Mouse (Mus musculus) lung, postnatal 0 days (tissue): ENCODE measurements at regions not wholly inside any gene's neighbourhood (a gene's known extent, or its start where the extent isn't known, plus 50 kb on each side); places are given as distances from the start of the nearest gene placed in this dataset.

Experiments
- ATAC-seq: fragments of 200-750 bp; cut with Nextera tagmentation; 2 replicates; pipeline ENCODE4 v1.8.0; 2017; ENCODE audit warnings: moderate library complexity
- DNase-seq: peaks from one replicate; pipeline ENCODE4 v3.0.0-alpha.2; 2016; ENCODE audit warnings: low spot score
- H3K27ac ChIP-seq: fragments of 300-500 bp; sonication (generic); 2 replicates; pipeline ENCODE4 v1.5.1; 2014; ENCODE audit warnings: antibody characterized with exemption, mild to moderate bottlenecking, low read length, mixed read lengths
- H3K27me3 ChIP-seq: fragments of 300-500 bp; sonication (generic); replicated peaks from 2 replicates; pipeline ENCODE4 v1.6.1; 2014; ENCODE audit warnings: low read length, mixed read lengths; ENCODE audit not compliant: insufficient read depth
- H3K36me3 ChIP-seq: fragments of 300-500 bp; sonication (generic); 2 replicates; pipeline ENCODE4 v1.6.1; 2014; ENCODE audit warnings: low read length, mixed read lengths; ENCODE audit not compliant: insufficient read depth
- H3K4me1 ChIP-seq: fragments of 300-500 bp; sonication (generic); 2 replicates; pipeline ENCODE4 v1.6.1; 2014; ENCODE audit warnings: antibody characterized with exemption, low read depth, low read length, mixed read lengths; ENCODE audit not compliant: insufficient read depth
- H3K4me2 ChIP-seq: fragments of 300-500 bp; sonication (generic); replicated peaks from 2 replicates; pipeline ENCODE4 v1.6.1; 2014; ENCODE audit warnings: low read depth, mild to moderate bottlenecking, low read length, moderate library complexity, mixed read lengths
- H3K4me3 ChIP-seq: fragments of 300-500 bp; sonication (generic); 2 replicates; pipeline ENCODE4 v1.5.1; 2014; ENCODE audit warnings: low read depth, low read length
- H3K9ac ChIP-seq: fragments of 300-500 bp; sonication (generic); replicated peaks from 2 replicates; pipeline ENCODE4 v1.6.1; 2014; ENCODE audit warnings: low read depth, mild to moderate bottlenecking
- H3K9me3 ChIP-seq: fragments of 300-500 bp; sonication (generic); 2 replicates; pipeline ENCODE4 v1.6.1; 2016; ENCODE audit warnings: low read length, mixed read lengths
- CTCF ChIP-seq: IDR thresholded peaks from 2 replicates; pipeline ENCODE4 v1.5.1; 2016; ENCODE audit warnings: antibody characterized with exemption, mild to moderate bottlenecking
- EP300 ChIP-seq: IDR thresholded peaks from 2 replicates; pipeline ENCODE4 v1.6.1; 2016; ENCODE audit warnings: antibody characterized with exemption, mild to moderate bottlenecking, control low read depth
- WGBS: fragments of 180-500 bp; shearing (Covaris S2); extraction: QIAGEN DNeasy Blood & Tissue Kit; methylation state at CpG from one replicate; pipeline ENCODE4 v1.1.7; 2014; 5-methylcytosine and 5-hydroxymethylcytosine counted together

DNA sequence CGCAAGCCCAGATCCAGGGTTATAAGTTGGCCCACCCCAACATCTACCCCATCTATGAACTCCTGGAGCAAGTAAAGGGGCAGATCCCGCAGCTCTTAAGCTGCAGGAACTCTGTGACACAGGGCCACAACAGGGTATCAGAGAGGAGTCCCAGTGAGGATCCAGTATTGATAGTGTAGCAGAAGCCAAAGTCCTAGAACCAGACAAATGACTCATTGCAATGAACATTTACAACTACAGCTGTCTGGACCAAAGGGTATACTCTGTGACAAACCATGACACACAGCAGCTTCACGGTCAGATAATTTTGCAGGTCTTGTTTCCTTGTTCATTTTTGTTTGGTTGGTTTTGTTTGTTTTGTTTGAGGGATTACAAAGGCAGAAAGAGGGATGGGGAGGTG is 149.1 kb upstream of the Usp25 start:
- ATAC-seq = no peak
- no peaks in the 10 kb centered on the region for H3K36me3 ChIP-seq
- H3K4me1 ChIP-seq = no peaks in the 10 kb centered on the region
- WGBS = 89% methylated on average over 3 of the region's 3 CpGs
- TF ChIP-seq EP300 = no peak
- no peak for TF ChIP-seq CTCF
- H3K27me3 ChIP-seq = no peaks in the 10 kb centered on the region
- H3K4me2 ChIP-seq = no peak overlapping the region
- no peaks in the 10 kb centered on the region for H3K9me3 ChIP-seq
- no peak for DNase-seq
- no peak overlapping the region for H3K4me3 ChIP-seq
- H3K27ac ChIP-seq = no peak overlapping the region
- no peak overlapping the region for H3K9ac ChIP-seq

- WGBS = 77% methylated on average over 2 of the region's 2 CpGs
- ATAC-seq (no peak), DNase-seq (no peak)
- no peak overlapping the region for H3K27ac ChIP-seq
- H3K9me3 ChIP-seq = no peaks in the 10 kb centered on the region
- no peak overlapping the region for H3K4me2 ChIP-seq
- no peaks in the 10 kb centered on the region for H3K36me3 ChIP-seq
- H3K27me3 ChIP-seq = no peaks in the 10 kb centered on the region
- H3K4me3 ChIP-seq = no peak overlapping the region
- H3K9ac ChIP-seq = no peak overlapping the region
- no peaks in the 10 kb centered on the region for H3K4me1 ChIP-seq
- no peak for TF ChIP-seq EP300
- no peak for TF ChIP-seq CTCF
Observed at GRCm38 (mm10) chr16:76855797-76856196, 157.7 kb upstream of the Usp25 start.

DNA sequence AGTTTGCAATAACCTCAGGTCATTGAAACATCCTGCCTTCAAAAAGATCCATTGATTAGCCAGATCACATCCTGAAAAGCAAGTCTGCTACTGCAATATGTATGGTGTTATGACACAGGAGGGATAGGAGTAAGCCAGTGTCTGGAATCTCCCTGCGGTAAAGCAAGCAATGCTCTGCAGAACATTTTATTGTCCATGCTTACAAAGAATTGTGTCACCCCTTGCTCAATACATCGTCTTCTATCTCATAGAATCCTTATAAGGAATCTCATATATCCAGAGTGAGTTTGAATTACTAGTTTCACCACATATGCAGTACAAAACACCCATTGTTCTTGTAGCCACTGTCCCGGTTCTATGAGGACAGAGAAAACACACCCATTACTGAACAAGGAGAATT is 162.1 kb upstream of the Usp25 start:
- Histone ChIP-seq H3K27ac (no peak overlapping the region), H3K27me3 (no peaks in the 10 kb centered on the region), H3K4me2 (no peak overlapping the region), H3K9me3 (no peaks in the 10 kb centered on the region), H3K4me1 (no peaks in the 10 kb centered on the region), H3K9ac (no peak overlapping the region), H3K36me3 (no peaks in the 10 kb centered on the region), H3K4me3 (no peak overlapping the region)
- no peak for TF ChIP-seq CTCF
- TF ChIP-seq EP300 = no peak
- 56% methylated on average over 3 of the region's 3 CpGs for WGBS
- no peak for DNase-seq
- ATAC-seq = no peak

GRCm38 (mm10) chr16:76837450-76837849 is 176.1 kb upstream of the Usp25 start:
- ATAC-seq (no peak), DNase-seq (no peak)
- Histone ChIP-seq H3K4me1 (no peaks in the 10 kb centered on the region), H3K27ac (no peak overlapping the region), H3K9ac (no peak overlapping the region), H3K36me3 (no peaks in the 10 kb centered on the region), H3K9me3 (no peaks in the 10 kb centered on the region), H3K4me3 (no peak overlapping the region), H3K27me3 (no peaks in the 10 kb centered on the region), H3K4me2 (no peak overlapping the region)
- no peak for TF ChIP-seq CTCF
- no peak for TF ChIP-seq EP300
- WGBS = 87% methylated on average over 4 of the region's 4 CpGs

DNA sequence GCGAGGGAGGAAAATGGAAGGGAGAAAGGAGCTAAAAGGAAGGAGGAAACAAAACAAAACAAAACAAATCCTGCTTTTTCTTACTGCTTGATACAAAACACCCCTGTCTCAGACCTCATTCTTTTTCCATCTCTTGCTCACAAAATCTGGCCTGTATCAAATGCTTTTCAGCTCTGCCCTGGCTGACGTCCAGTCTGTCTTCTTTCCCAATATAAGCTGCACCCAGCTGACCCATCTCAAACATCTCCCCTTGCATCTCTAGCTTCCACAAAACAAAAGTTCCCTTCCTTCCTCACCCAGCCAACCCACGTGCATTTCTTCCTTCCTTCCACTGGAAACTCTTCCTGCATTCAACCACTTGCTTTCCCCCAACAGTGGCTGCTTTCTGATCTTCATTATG is 183.1 kb upstream of the Usp25 start:
- ATAC-seq (peak; percentile 32), DNase-seq (peak; percentile 68)
- WGBS = 20% methylated on average over 3 of the region's 3 CpGs
- Histone ChIP-seq H3K9ac (no peak overlapping the region), H3K4me1 (no peaks in the 10 kb centered on the region), H3K36me3 (no peaks in the 10 kb centered on the region), H3K9me3 (no peaks in the 10 kb centered on the region), H3K4me2 (no peak overlapping the region), H3K4me3 (no peak overlapping the region), H3K27ac (no peak overlapping the region), H3K27me3 (no peaks in the 10 kb centered on the region)
- no peak for TF ChIP-seq CTCF
- TF ChIP-seq EP300 = no peak

- 75% methylated on average over 7 of the region's 7 CpGs for WGBS
- no peaks in the 10 kb centered on the region for H3K4me1 ChIP-seq
- H3K4me3 ChIP-seq = no peak overlapping the region
- H3K9ac ChIP-seq = no peak overlapping the region
- DNase-seq = no peak
- ATAC-seq = no peak
- H3K4me2 ChIP-seq = no peak overlapping the region
- no peak for TF ChIP-seq EP300
- TF ChIP-seq CTCF = no peak
- H3K36me3 ChIP-seq = no peaks in the 10 kb centered on the region
- no peak overlapping the region for H3K27ac ChIP-seq
- H3K9me3 ChIP-seq = no peaks in the 10 kb centered on the region
- no peaks in the 10 kb centered on the region for H3K27me3 ChIP-seq
Observed at GRCm38 (mm10) chr16:76827674-76828441, 185.6 kb upstream of the Usp25 start.
